Mouse (Mus musculus) cerebellum, adult 2 months (tissue): ENCODE results near the gene 9930022D16Rik. TPM values are rescaled to one million over a fixed set of nuclear protein-coding genes. Genes with fewer than 3 reads are reported as not detected.
A peak's percentile ranks its signal among the peaks of the same experiment; 100 is the strongest.

Experiments used
- DNase-seq, 2 experiments: peaks; one replicate each; pipeline ENCODE4 v3.0.0; 2021
- H3K27ac ChIP-seq: fragments of 200-500 bp; 2 replicates; pipeline ENCODE4 v1.5.1; 2012; ENCODE audit warnings: low read length, control low read depth, inconsistent platforms; ENCODE audit not compliant: insufficient read depth
- H3K27me3 ChIP-seq: fragments of 200-500 bp; 2 replicates; pipeline ENCODE4 v1.6.1; 2012; ENCODE audit warnings: inconsistent platforms, mild to moderate bottlenecking, low read length, moderate library complexity; ENCODE audit not compliant: control insufficient read depth, insufficient read depth
- H3K4me1 ChIP-seq: fragments of 200-500 bp; 2 replicates; pipeline ENCODE4 v1.6.1; 2011; ENCODE audit warnings: low read length; ENCODE audit not compliant: control insufficient read depth, insufficient read depth
- H3K4me3 ChIP-seq: fragments of 200-500 bp; replicated peaks from 2 replicates; pipeline ENCODE3; 2011; ENCODE audit warnings: mild to moderate bottlenecking, low read depth, low read length, control low read depth; ENCODE audit not compliant: insufficient read depth
- CTCF ChIP-seq: fragments of 200-500 bp; IDR thresholded peaks from 2 replicates; pipeline ENCODE4 v1.5.1; 2011; ENCODE audit warnings: low read depth, mild to moderate bottlenecking, control low read depth, low read length, moderate library complexity, borderline replicate concordance; ENCODE audit not compliant: insufficient read depth
- POLR2A ChIP-seq: fragments of 200-500 bp; IDR thresholded peaks from 2 replicates; pipeline ENCODE4 v1.6.1; 2011; ENCODE audit warnings: low read length, control low read depth, borderline replicate concordance; ENCODE audit not compliant: insufficient read depth
- WGBS: fragments of 180-500 bp; shearing (Covaris S2); methylation state at CpG from one replicate; pipeline ENCODE4 v1.1.7; 2018; 5-methylcytosine and 5-hydroxymethylcytosine counted together
- polyA plus RNA-seq: library from polyadenylated mRNA; depleted of rRNA; stranded (reverse); fragments of >200 nt; gene quantifications from 2 replicates; pipeline ENCODE4 v1.2.3, GENCODE M21; 2012

Gene 9930022D16Rik
- polyA plus RNA-seq, 1 experiment, result not detected

- Histone ChIP-seq H3K4me1 (no peaks in the 10 kb centered on the region; the same call in 1 of the 2 replicates), H3K27me3 (no peaks in the 10 kb centered on the region), H3K27ac (no peak overlapping the region), H3K4me3 (peak overlapping the region; percentile 75)
- no peak for DNase-seq
- no peak for TF ChIP-seq CTCF
- WGBS, result 0% methylated on average over 11 of the region's 11 CpGs
These were observed 12.5 kb downstream of the 9930022D16Rik start for GRCm38 (mm10) chr11:109426272-109426586.

GRCm38 (mm10) chr11:109427353-109427752 lies 13.6 kb downstream of the 9930022D16Rik start:
- Histone ChIP-seq H3K4me1 (no peaks in the 10 kb centered on the region; the same call in 1 of the 2 replicates), H3K4me3 (no peak overlapping the region), H3K27ac (no peak overlapping the region), H3K27me3 (no peaks in the 10 kb centered on the region)
- DNase-seq, result no peak
- WGBS, result 98% methylated on average over 5 of the region's 5 CpGs
- no peak for TF ChIP-seq POLR2A
- no peak for TF ChIP-seq CTCF

GRCm38 (mm10) chr11:109434233-109434798 lies 20.6 kb downstream of the 9930022D16Rik start:
- Histone ChIP-seq H3K27me3 (no peaks in the 10 kb centered on the region), H3K4me3 (no peak overlapping the region), H3K27ac (no peak overlapping the region), H3K4me1 (no peaks in the 10 kb centered on the region; the same call in none of the 2 replicates)
- no peak for TF ChIP-seq CTCF
- TF ChIP-seq POLR2A, result no peak
- DNase-seq, result no peak
- WGBS, result 93% methylated on average over 16 of the region's 16 CpGs

- Histone ChIP-seq H3K27me3 (no peaks in the 10 kb centered on the region), H3K4me1 (no peaks in the 10 kb centered on the region; the same call in none of the 2 replicates), H3K4me3 (no peak overlapping the region), H3K27ac (no peak overlapping the region)
- DNase-seq, result no peak
- 45% methylated on average over 8 of the region's 8 CpGs for WGBS
- TF ChIP-seq POLR2A (no peak), CTCF (no peak)
These were observed 23.2 kb downstream of the 9930022D16Rik start for GRCm38 (mm10) chr11:109436889-109437288.

- no peak for DNase-seq
- Histone ChIP-seq H3K27me3 (no peaks in the 10 kb centered on the region), H3K27ac (no peak overlapping the region), H3K4me1 (no peaks in the 10 kb centered on the region; the same call in none of the 2 replicates), H3K4me3 (no peak overlapping the region)
- TF ChIP-seq CTCF, result no peak
- TF ChIP-seq POLR2A, result no peak
- WGBS, result 11% methylated on average over 5 of the region's 5 CpGs
These were observed 25.5 kb downstream of the 9930022D16Rik start for GRCm38 (mm10) chr11:109439209-109439608.

- Histone ChIP-seq H3K27me3 (no peaks in the 10 kb centered on the region), H3K4me1 (no peaks in the 10 kb centered on the region; the same call in none of the 2 replicates), H3K27ac (no peak overlapping the region), H3K4me3 (peak overlapping the region; percentile 39)
- WGBS, result 2% methylated on average over 32 of the region's 32 CpGs
- peak; percentile 76 to 84 for DNase-seq
- TF ChIP-seq POLR2A, result no peak
- TF ChIP-seq CTCF, result no peak
These were observed 26.2 kb downstream of the 9930022D16Rik start for GRCm38 (mm10) chr11:109439829-109440340.

GRCm38 (mm10) chr11:109440641-109441040 lies 26.9 kb downstream of the 9930022D16Rik start:
- DNase-seq, result no peak
- H3K27ac ChIP-seq, result no peak overlapping the region
- WGBS, result 75% methylated on average over 4 of the region's 4 CpGs
- H3K4me3 ChIP-seq, result no peak overlapping the region
- H3K4me1 ChIP-seq, result no peaks in the 10 kb centered on the region; the same call in none of the 2 replicates
- TF ChIP-seq CTCF (no peak), POLR2A (no peak)
- H3K27me3 ChIP-seq, result no peaks in the 10 kb centered on the region

- DNase-seq, result no peak
- 70% methylated on average over 3 of the region's 3 CpGs for WGBS
- H3K4me1 ChIP-seq, result no peaks in the 10 kb centered on the region; the same call in none of the 2 replicates
- no peaks in the 10 kb centered on the region for H3K27me3 ChIP-seq
- TF ChIP-seq POLR2A (no peak), CTCF (peak; percentile 74)
- no peak overlapping the region for H3K4me3 ChIP-seq
- no peak overlapping the region for H3K27ac ChIP-seq
These were observed 27.4 kb downstream of the 9930022D16Rik start for GRCm38 (mm10) chr11:109441119-109441518.
